Mouse (Mus musculus): Measurements from ENCODE around the gene 1110059E24Rik. TPM values are rescaled to one million over a fixed set of nuclear protein-coding genes. Genes with fewer than 3 reads are reported as not detected.

Gene 1110059E24Rik
- polyA plus RNA-seq, 1 experiment from 2014 or later, result 54.5 TPM

DNA sequence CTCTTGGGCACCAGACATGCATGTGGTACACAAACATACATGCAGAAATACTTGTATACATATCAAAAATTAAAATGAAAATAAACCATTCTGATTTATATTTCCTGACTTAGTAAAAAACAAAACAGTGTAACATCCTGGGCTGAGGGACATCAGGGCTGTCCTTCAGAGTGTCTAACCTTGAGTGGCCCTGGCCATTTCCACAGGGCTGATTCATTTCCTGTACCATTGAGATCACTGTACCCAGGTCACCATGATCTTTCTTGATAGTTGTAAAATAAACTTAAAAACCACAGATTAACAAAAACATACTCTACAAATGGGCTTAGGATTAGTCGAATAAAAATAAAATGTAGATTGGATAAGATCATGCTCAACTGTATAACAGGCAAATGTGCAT is 66.2 kb downstream of the 1110059E24Rik start:
- ATAC-seq (ENCODE audit: low FRiP score, low read depth), result no peak
- no peaks in the 10 kb centered on the region for H3K4me1 ChIP-seq (replicated peaks)
- H3K27ac ChIP-seq (replicated peaks), result no peak overlapping the region
- H3K36me3 ChIP-seq, result no peaks in the 10 kb centered on the region
- WGBS, result 96% methylated on average over 1 of the region's 1 CpGs
- no peaks in the 10 kb centered on the region for H3K27me3 ChIP-seq
- H3K4me3 ChIP-seq, result no peak overlapping the region
- H3K9ac ChIP-seq, result no peak overlapping the region
- H3K4me2 ChIP-seq, result no peak overlapping the region
- H3K9me3 ChIP-seq, result no peaks in the 10 kb centered on the region

DNA sequence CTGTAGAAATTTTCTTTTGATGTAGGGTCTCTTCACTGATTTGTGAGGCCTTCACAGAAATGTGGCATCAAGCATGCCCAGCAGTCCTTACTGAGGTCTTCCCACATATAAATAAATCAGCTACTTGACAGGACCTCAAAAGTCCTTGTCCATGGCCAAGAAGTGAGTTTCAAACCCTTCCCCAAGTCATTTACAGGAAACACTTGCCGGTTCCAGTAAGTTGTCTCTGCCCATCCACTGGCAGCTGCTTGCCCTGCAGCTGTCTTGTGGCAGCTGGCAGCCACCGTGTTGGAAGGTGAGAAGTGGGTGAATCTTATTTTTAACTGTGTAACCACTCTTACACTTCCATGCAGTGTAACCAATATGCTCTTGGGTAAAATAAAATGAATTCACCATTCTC is 66.9 kb downstream of the 1110059E24Rik start:
- Histone ChIP-seq H3K4me1 (replicated peaks) (no peaks in the 10 kb centered on the region), H3K36me3 (no peaks in the 10 kb centered on the region), H3K4me3 (no peak overlapping the region), H3K9ac (no peak overlapping the region), H3K27me3 (no peaks in the 10 kb centered on the region), H3K27ac (replicated peaks) (no peak overlapping the region), H3K9me3 (no peaks in the 10 kb centered on the region), H3K4me2 (no peak overlapping the region)
- ATAC-seq (ENCODE audit: low FRiP score, low read depth), result no peak
- whole genome bisulfite sequencing, result 86% methylated on average over 2 of the region's 2 CpGs

DNA sequence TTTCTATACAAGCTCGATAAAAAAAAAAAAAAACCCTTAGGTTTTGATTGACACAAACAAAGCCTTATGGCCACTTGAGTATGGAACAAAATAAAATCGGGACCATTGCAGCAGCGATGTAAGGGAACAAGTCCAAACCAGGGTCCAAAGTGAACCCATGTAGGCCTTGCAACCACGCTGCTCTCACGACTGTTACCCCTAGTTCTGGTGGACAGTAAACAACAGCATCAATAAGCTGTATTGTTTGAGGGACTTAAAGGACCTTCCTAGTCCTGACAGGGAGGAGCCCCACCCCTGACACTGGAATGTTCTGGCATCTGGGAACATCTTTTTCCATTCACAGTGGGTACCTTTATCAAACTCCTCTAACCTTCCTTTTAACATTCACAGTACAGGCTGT is 68.8 kb downstream of the 1110059E24Rik start:
- no peak overlapping the region for H3K9ac ChIP-seq
- no peak overlapping the region for H3K27ac ChIP-seq (replicated peaks)
- no peaks in the 10 kb centered on the region for H3K4me1 ChIP-seq (replicated peaks)
- ATAC-seq (ENCODE audit: low FRiP score, low read depth), result no peak
- 82% methylated on average over 5 of the region's 5 CpGs for WGBS
- H3K27me3 ChIP-seq, result no peaks in the 10 kb centered on the region
- H3K4me3 ChIP-seq, result no peak overlapping the region
- H3K9me3 ChIP-seq, result no peaks in the 10 kb centered on the region
- no peaks in the 10 kb centered on the region for H3K36me3 ChIP-seq
- H3K4me2 ChIP-seq, result no peak overlapping the region

DNA sequence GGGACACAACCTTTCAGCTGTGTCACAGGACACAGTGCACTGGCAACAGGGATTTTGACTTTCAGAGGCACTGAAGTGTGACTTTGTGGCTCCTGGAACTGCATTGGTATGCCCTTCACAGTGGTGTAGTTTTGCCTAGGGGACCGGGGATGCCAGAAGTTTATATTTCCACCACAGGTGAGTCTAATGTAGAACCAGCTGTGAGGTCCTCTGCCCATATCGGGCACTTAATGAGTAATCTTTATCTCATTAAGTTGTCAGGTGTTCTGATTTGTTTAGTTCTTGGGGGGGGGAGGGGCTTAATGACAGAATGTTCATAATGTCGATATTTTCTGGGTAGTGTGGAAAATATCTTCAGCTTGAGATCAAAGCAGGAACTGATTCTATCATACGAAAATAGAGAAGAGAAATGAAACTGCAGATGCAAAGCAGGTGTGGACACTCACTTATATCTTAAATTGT is 69.2 kb downstream of the 1110059E24Rik start:
- no peaks in the 10 kb centered on the region for H3K27me3 ChIP-seq
- no peaks in the 10 kb centered on the region for H3K9me3 ChIP-seq
- no peak overlapping the region for H3K9ac ChIP-seq
- H3K36me3 ChIP-seq, result no peaks in the 10 kb centered on the region
- H3K4me3 ChIP-seq, result no peak overlapping the region
- no peak overlapping the region for H3K4me2 ChIP-seq
- ATAC-seq (ENCODE audit: low FRiP score, low read depth), result no peak
- no peaks in the 10 kb centered on the region for H3K4me1 ChIP-seq (replicated peaks)
- 87% methylated on average over 4 of the region's 4 CpGs for WGBS
- no peak overlapping the region for H3K27ac ChIP-seq (replicated peaks)

DNA sequence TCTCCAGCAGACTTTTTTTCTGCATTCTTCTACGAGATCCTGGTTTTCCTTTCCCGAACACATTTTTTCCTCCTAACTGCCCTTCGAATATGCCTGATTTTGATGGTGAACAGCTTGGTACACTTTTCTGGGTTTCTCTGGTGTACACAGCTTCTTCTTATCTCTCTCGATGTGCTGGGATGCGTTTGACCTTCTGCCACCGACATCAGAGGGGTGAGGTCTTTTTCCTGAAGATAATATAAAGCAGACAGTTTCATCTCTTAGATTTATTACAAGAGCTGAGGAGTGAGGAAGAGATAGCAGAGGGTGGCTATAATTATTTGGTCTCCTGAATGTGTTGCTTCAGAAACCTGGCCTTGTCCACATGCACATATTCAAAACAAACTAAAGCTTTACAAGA is 71.4 kb downstream of the 1110059E24Rik start:
- no peak overlapping the region for H3K9ac ChIP-seq
- WGBS, result 87% methylated on average over 6 of the region's 6 CpGs
- no peak overlapping the region for H3K4me2 ChIP-seq
- H3K4me1 ChIP-seq (replicated peaks), result no peaks in the 10 kb centered on the region
- H3K27ac ChIP-seq (replicated peaks), result no peak overlapping the region
- H3K27me3 ChIP-seq, result no peaks in the 10 kb centered on the region
- ATAC-seq (ENCODE audit: low FRiP score, low read depth), result no peak
- H3K36me3 ChIP-seq, result no peaks in the 10 kb centered on the region
- no peak overlapping the region for H3K4me3 ChIP-seq
- H3K9me3 ChIP-seq, result no peaks in the 10 kb centered on the region

DNA sequence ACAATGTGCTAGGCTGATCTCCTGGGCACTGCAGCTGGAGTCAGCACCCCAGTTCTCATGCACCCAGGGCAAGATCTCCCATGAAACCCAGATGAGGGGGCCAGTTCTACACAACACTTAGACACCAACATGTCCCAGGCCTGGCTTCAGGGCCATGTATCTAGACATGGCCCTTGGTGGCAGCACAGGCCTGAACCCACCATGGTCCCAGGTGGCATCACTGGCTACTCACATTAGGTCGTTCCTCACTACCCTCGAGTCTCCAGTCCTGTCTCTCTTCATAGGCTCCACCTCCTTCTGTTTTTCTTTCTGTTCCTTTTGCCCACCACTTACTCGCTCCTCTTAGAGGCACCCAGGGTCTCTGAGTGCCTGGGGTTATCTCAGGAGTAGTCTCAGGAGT is 72.9 kb downstream of the 1110059E24Rik start:
- WGBS, result 84% methylated on average over 3 of the region's 3 CpGs
- H3K4me1 ChIP-seq (replicated peaks), result no peaks in the 10 kb centered on the region
- H3K27me3 ChIP-seq, result no peaks in the 10 kb centered on the region
- H3K9ac ChIP-seq, result no peak overlapping the region
- ATAC-seq (ENCODE audit: low FRiP score, low read depth), result no peak
- no peak overlapping the region for H3K4me3 ChIP-seq
- no peak overlapping the region for H3K4me2 ChIP-seq
- no peak overlapping the region for H3K27ac ChIP-seq (replicated peaks)
- no peaks in the 10 kb centered on the region for H3K36me3 ChIP-seq
- no peaks in the 10 kb centered on the region for H3K9me3 ChIP-seq

DNA sequence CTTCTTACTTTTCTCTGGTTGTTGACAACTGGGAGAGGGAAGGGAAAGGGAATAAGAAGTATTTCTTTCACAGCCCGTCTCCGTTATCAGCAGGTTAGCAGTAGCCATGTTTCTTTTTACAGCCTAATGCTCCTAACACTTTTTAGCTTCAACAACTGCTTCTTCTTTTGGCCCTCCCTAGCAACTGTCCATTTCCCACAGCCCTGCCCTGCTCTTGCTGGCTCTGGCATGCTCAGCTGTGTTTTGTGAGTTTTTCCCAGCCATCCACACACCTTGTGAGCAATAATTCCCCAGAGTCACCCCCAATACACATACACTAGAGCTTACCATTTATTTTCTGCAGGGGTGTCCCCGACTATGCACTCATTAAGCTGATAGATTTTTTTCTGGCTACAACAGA is 75.3 kb downstream of the 1110059E24Rik start:
- WGBS, result 61% methylated on average over 3 of the region's 3 CpGs
- no peak overlapping the region for H3K4me2 ChIP-seq
- H3K36me3 ChIP-seq, result no peaks in the 10 kb centered on the region
- no peaks in the 10 kb centered on the region for H3K4me1 ChIP-seq (replicated peaks)
- H3K27me3 ChIP-seq, result no peaks in the 10 kb centered on the region
- H3K9me3 ChIP-seq, result no peaks in the 10 kb centered on the region
- no peak overlapping the region for H3K4me3 ChIP-seq
- no peak overlapping the region for H3K9ac ChIP-seq
- no peak overlapping the region for H3K27ac ChIP-seq (replicated peaks)
- no peak for ATAC-seq (ENCODE audit: low FRiP score, low read depth)

DNA sequence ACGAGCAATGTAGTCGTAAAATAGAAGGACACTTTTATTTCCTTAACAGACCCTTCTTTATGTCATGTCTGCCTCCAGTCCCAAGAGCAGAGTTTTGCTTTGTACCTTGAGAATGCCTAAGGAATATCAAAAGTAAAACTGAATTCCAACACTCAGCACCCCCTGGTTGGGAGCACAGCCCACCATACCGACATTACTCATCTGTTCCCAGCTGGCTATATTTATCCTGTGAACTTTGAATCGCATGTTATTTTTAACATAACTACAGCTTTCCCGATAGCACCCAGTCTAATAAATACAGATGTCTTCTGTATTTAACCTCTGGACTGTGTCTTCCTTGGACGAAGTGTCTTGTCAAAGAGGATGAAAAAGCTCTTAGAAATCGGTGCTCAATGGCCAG is 80.8 kb downstream of the 1110059E24Rik start:
- no peaks in the 10 kb centered on the region for H3K36me3 ChIP-seq
- H3K27ac ChIP-seq (replicated peaks), result no peak overlapping the region
- 79% methylated on average over 7 of the region's 7 CpGs for WGBS
- no peaks in the 10 kb centered on the region for H3K27me3 ChIP-seq
- no peak for ATAC-seq (ENCODE audit: low FRiP score, low read depth)
- H3K4me3 ChIP-seq, result no peak overlapping the region
- H3K4me2 ChIP-seq, result no peak overlapping the region
- no peaks in the 10 kb centered on the region for H3K9me3 ChIP-seq
- H3K9ac ChIP-seq, result no peak overlapping the region
- H3K4me1 ChIP-seq (replicated peaks), result peaks cover 7% of the 10 kb centered on the region; the same call in 1 of the 2 replicates

DNA sequence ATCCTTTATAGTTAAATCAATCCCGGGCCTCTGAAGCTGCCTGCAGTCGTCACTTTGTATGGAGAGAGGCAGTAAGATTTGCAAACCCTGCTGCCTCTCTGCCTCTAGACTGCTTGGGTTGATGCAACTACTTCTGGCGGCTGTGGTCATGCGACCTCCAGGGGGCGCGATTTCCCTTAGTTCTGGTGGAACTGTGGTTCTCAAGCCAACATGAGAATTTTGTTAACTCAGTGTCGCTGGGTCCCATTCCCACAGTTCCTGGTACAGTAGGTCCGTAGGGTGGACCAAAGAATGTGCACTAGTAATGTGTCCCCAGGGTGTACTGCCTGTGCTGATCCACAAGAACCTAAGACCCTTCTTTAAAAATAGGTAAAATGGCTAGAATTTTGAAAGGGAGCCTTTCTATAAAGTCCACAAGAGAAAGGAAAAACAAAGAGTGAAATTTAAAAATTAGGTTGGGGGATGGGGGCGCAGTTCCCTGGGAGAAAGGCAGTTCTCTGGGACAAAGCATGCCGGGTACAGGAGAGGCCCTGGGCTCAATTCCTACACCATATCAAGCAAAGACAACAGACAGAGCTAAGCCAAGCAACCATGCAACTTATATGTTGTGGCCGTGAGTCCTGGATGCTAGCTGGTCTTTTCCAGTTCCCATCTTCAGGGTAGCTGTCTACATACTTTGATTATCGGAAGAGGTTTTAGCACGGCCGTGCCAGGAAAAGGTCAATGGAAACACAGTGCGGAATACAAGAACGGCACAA is 81.4 kb downstream of the 1110059E24Rik start:
- Histone ChIP-seq H3K36me3 (no peaks in the 10 kb centered on the region), H3K4me1 (replicated peaks) (peaks cover 7% of the 10 kb centered on the region; the same call in 1 of the 2 replicates), H3K9me3 (no peaks in the 10 kb centered on the region), H3K27me3 (no peaks in the 10 kb centered on the region), H3K9ac (no peak overlapping the region), H3K4me3 (no peak overlapping the region), H3K4me2 (no peak overlapping the region), H3K27ac (replicated peaks) (no peak overlapping the region)
- 43% methylated on average over 16 of the region's 16 CpGs for WGBS
- peak; percentile 68; the same call in 1 of the 2 replicates for ATAC-seq (ENCODE audit: low FRiP score, low read depth)

DNA sequence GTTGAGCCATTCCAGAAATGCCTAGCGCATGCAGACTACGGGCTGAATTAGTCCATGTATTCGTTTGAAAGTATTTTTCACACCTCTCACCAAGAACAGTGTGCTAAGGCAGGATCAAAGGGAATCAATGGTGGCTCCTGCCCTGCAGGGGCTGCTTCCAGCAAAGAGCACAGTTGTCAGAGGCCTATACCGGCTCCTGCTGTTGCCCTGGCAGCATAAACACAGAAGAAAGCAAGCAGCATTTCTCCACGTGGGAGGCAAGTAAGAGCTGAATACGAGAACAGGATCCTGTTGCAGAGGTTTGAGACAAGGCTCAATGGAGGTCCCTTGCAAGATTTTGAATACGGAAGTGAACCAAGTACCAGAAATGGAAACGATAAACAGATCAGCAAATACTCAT is 82.0 kb downstream of the 1110059E24Rik start:
- 37% methylated on average over 8 of the region's 8 CpGs for WGBS
- H3K4me1 ChIP-seq (replicated peaks), result peaks cover 7% of the 10 kb centered on the region; the same call in 1 of the 2 replicates
- H3K9ac ChIP-seq, result no peak overlapping the region
- no peak overlapping the region for H3K27ac ChIP-seq (replicated peaks)
- no peak overlapping the region for H3K4me3 ChIP-seq
- H3K27me3 ChIP-seq, result no peaks in the 10 kb centered on the region
- no peak overlapping the region for H3K4me2 ChIP-seq
- ATAC-seq (ENCODE audit: low FRiP score, low read depth), result peak; percentile 48; the same call in 1 of the 2 replicates
- no peaks in the 10 kb centered on the region for H3K36me3 ChIP-seq
- no peaks in the 10 kb centered on the region for H3K9me3 ChIP-seq

DNA sequence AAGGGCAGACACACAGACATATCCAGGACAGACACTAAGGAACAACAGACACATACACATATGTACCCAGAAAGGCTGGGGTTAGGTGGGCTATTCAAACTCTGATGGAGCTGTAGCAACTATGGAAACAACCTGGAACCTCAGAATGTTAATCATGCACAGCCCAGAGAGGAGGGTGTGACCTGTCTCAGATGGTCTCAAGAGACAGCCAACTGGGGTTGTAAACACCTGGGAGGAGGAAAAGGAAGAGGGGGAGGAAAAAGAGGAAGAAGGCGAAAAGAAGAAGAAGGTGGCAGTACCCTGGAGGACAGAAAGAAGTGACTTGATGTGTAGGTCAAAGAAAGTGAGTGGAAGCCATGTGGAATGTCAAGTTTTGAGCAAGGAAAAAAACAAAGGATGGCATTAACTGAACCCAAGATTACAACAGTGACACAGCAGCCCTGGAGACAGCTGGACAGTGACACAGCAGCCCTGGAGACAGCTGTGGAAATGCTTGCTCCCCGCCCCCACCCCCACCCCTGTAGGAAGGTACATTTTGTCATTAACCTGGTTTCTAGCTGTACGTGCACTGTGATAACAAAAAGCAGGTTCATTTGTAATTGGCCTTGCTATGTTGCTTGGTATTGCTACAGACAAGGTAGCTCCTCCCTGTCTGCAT is 84.1 kb downstream of the 1110059E24Rik start:
- H3K27me3 ChIP-seq, result no peaks in the 10 kb centered on the region
- no peak overlapping the region for H3K4me3 ChIP-seq
- 87% methylated on average over 3 of the region's 3 CpGs for WGBS
- H3K9ac ChIP-seq, result no peak overlapping the region
- no peak for ATAC-seq (ENCODE audit: low FRiP score, low read depth)
- no peaks in the 10 kb centered on the region for H3K36me3 ChIP-seq
- peaks cover 7% of the 10 kb centered on the region; the same call in 1 of the 2 replicates for H3K4me1 ChIP-seq (replicated peaks)
- H3K27ac ChIP-seq (replicated peaks), result no peak overlapping the region
- H3K9me3 ChIP-seq, result no peaks in the 10 kb centered on the region
- no peak overlapping the region for H3K4me2 ChIP-seq

DNA sequence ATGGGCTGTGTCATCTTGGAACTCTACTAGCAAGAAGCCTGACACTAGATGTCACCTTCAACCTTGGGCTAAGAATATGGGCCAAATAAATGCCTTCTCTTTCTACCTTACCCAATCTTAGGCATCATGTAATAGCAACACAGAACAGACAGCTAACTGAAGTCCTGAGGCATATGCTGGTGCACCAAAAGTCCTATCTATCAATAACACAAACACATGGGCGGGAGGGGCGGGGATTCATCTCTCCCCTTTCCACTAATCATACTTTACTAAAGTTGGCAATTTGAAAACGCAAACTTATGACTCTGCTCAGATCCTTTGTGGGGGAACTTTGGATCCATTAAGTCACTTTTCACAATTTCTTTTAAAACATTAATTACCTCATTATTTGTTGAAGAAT is 84.8 kb downstream of the 1110059E24Rik start:
- Histone ChIP-seq H3K4me2 (no peak overlapping the region), H3K9me3 (no peaks in the 10 kb centered on the region), H3K36me3 (no peaks in the 10 kb centered on the region), H3K4me3 (no peak overlapping the region), H3K9ac (no peak overlapping the region), H3K27ac (replicated peaks) (no peak overlapping the region), H3K27me3 (no peaks in the 10 kb centered on the region), H3K4me1 (replicated peaks) (peaks cover 7% of the 10 kb centered on the region; the same call in 1 of the 2 replicates)
- 92% methylated on average over 3 of the region's 3 CpGs for WGBS
- no peak for ATAC-seq (ENCODE audit: low FRiP score, low read depth)

All from hindbrain, embryonic 15.5 days (tissue).